Mouse (Mus musculus) MEL (cell line): ENCODE data around the gene Nt5dc3.

Source experiments
- CHD2 ChIP-seq: IDR thresholded peaks from 2 replicates; pipeline ENCODE4 v1.6.1; 2011; ENCODE audit warnings: low read length, improper control_type of control experiment
- CTCF ChIP-seq, 3 experiments: IDR thresholded peaks in 2 of 3; conservative IDR thresholded peaks in 1 of 3; 2 replicates each; pipeline ENCODE4 v1.5.1; 2011 to 2012; ENCODE audit warnings: low read length in 3 of 3, low read depth in 2 of 3, mild to moderate bottlenecking in 2 of 3, improper control_type of control experiment in 1 of 3, inconsistent platforms in 1 of 3, mixed read lengths in 1 of 3, moderate library complexity in 1 of 3; ENCODE audit not compliant: control insufficient read depth in 1 of 3, insufficient read depth in 1 of 3, poor library complexity in 1 of 3, severe bottlenecking in 1 of 3
- EP300 ChIP-seq, 2 experiments: IDR thresholded peaks; 2 replicates each; pipeline ENCODE4 v1.6.1; 2011; ENCODE audit warnings: improper control_type of control experiment in 2 of 2, low read length in 2 of 2, low read depth in 1 of 2, mild to moderate bottlenecking in 1 of 2
- GATA1 ChIP-seq: IDR thresholded peaks from 2 replicates; pipeline ENCODE4 v1.6.1; 2011; ENCODE audit warnings: low read depth, low read length, improper control_type of control experiment
- KAT2A ChIP-seq: conservative IDR thresholded peaks from 2 replicates; pipeline ENCODE4 v1.6.1; 2012; ENCODE audit warnings: low read depth, low read length, improper control_type of control experiment, inconsistent platforms
- MAX ChIP-seq: IDR thresholded peaks from 2 replicates; pipeline ENCODE4 v1.6.1; 2011; ENCODE audit warnings: low read length, improper control_type of control experiment
- POLR2A ChIP-seq, 2 experiments: IDR thresholded peaks; 2 replicates each; pipeline ENCODE4 v1.6.1; 2011 to 2012; ENCODE audit warnings: low read length in 2 of 2, mild to moderate bottlenecking in 2 of 2, control low read depth in 1 of 2, improper control_type of control experiment in 1 of 2, low read depth in 1 of 2, moderate library complexity in 1 of 2; ENCODE audit not compliant: control insufficient read depth in 1 of 2, insufficient read depth in 1 of 2, poor library complexity in 1 of 2
- POLR2AphosphoS5 ChIP-seq: IDR thresholded peaks from 2 replicates; pipeline ENCODE4 v1.6.1; 2012; ENCODE audit warnings: low read depth, borderline replicate concordance, mild to moderate bottlenecking, inconsistent platforms, low read length, moderate library complexity, mixed read lengths
- SMC3 ChIP-seq: IDR thresholded peaks from 2 replicates; pipeline ENCODE4 v1.6.1; 2011; ENCODE audit warnings: low read depth, low read length, improper control_type of control experiment
- TBP ChIP-seq: IDR thresholded peaks from 2 replicates; pipeline ENCODE4 v1.8.0; 2011; ENCODE audit warnings: low read depth, low read length, improper control_type of control experiment
- UBTF ChIP-seq: IDR thresholded peaks from 2 replicates; pipeline ENCODE4 v1.6.1; 2012; ENCODE audit warnings: low read depth, mild to moderate bottlenecking, inconsistent platforms, low read length, improper control_type of control experiment, moderate library complexity, borderline replicate concordance; ENCODE audit not compliant: insufficient read depth
- USF1 ChIP-seq: IDR thresholded peaks from 2 replicates; pipeline ENCODE4 v1.6.1; 2014; ENCODE audit warnings: low read depth, mild to moderate bottlenecking, inconsistent platforms, low read length, improper control_type of control experiment, moderate library complexity
- USF2 ChIP-seq, 2 experiments: IDR thresholded peaks; 2 replicates each; pipeline ENCODE4 v1.6.1; 2011 to 2012; ENCODE audit warnings: improper control_type of control experiment in 2 of 2, low read length in 2 of 2, borderline replicate concordance in 1 of 2, inconsistent platforms in 1 of 2, low read depth in 1 of 2, mild to moderate bottlenecking in 1 of 2; ENCODE audit not compliant: insufficient read depth in 1 of 2
- ZC3H11A ChIP-seq: IDR thresholded peaks from 2 replicates; pipeline ENCODE4 v1.6.1; 2012; ENCODE audit warnings: low read depth, mild to moderate bottlenecking, inconsistent platforms, low read length, improper control_type of control experiment

GRCm38 (mm10) chr10:86776281-86776680 is 2.5 kb upstream of the Nt5dc3 start:
- no peak for TF ChIP-seq POLR2AphosphoS5
- no peak for TF ChIP-seq POLR2A (IDR thresholded peaks at IDR 0.05; ENCODE audit: control insufficient read depth in 1 of 2, insufficient read depth in 1 of 2, low read depth in 1 of 2, low read length in 2 of 2, poor library complexity in 1 of 2)
- no peak for TF ChIP-seq CHD2
- TF ChIP-seq KAT2A: no peak
- no peak for TF ChIP-seq CTCF (IDR thresholded peaks at IDR 0.05 in 2 of 3, conservative IDR thresholded peaks at IDR 0.05 in 1 of 3; ENCODE audit: control insufficient read depth in 1 of 3, insufficient read depth in 1 of 3, low read depth in 2 of 3, low read length in 3 of 3, poor library complexity in 1 of 3, severe bottlenecking in 1 of 3)
- TF ChIP-seq ZC3H11A: no peak
- TF ChIP-seq USF2 (IDR thresholded peaks at IDR 0.05; ENCODE audit: borderline replicate concordance in 1 of 2, insufficient read depth in 1 of 2, low read depth in 1 of 2, low read length in 2 of 2): no peak
- no peak for TF ChIP-seq UBTF
- TF ChIP-seq TBP: no peak
- TF ChIP-seq SMC3: no peak
- TF ChIP-seq EP300 (IDR thresholded peaks at IDR 0.05; ENCODE audit: low read depth in 1 of 2, low read length in 2 of 2): no peak
- no peak for TF ChIP-seq GATA1
- TF ChIP-seq USF1: no peak
- no peak for TF ChIP-seq MAX
